Mouse (Mus musculus): Measurements from ENCODE around the gene Fam102b. TPM values are rescaled to one million over a fixed set of nuclear protein-coding genes. Genes with fewer than 3 reads are reported as not detected.

The Fam102b gene
- 14.2 and 14.8 TPM in 2 replicates for polyA plus RNA-seq (2012; rRNA removed)

GRCm38 (mm10) chr3:109027515-109027987 is at the start of gene Fam102b:
TSS of gene Fam102b (minus strand) at chr3:109027607.
- H3K4me1 ChIP-seq (ENCODE audit: control insufficient read depth, insufficient read depth, low read length): peaks cover 2% of the 10 kb centered on the region; the same call in 1 of the 2 replicates
- no peak within 1 kb of the TSS for H3K27ac ChIP-seq (ENCODE audit: insufficient read depth, low read length)
- TF ChIP-seq POLR2A (IDR thresholded peaks at IDR 0.05; ENCODE audit: extremely low read depth, insufficient read depth, low read length) (peak; percentile 23; the same call in 1 of the 2 replicates), CTCF (IDR thresholded peaks at IDR 0.05; ENCODE audit: extremely low read depth, insufficient read depth, low read length) (peak; percentile 38)
- peak within 1 kb of the TSS; percentile 51 for H3K4me3 ChIP-seq (ENCODE audit: insufficient read depth, low read length)

- TF ChIP-seq CTCF (IDR thresholded peaks at IDR 0.05; ENCODE audit: extremely low read depth, insufficient read depth, low read length) (peak; percentile 60; the same call in 1 of the 2 replicates), POLR2A (IDR thresholded peaks at IDR 0.05; ENCODE audit: extremely low read depth, insufficient read depth, low read length) (no peak)
- H3K27ac ChIP-seq (ENCODE audit: insufficient read depth, low read length): no peak overlapping the region
Observed at GRCm38 (mm10) chr3:109062989-109063388, 35.6 kb upstream of the Fam102b start.

GRCm38 (mm10) chr3:109062391-109062790 is 35.0 kb upstream of the Fam102b start:
- no peak overlapping the region for H3K27ac ChIP-seq (ENCODE audit: insufficient read depth, low read length)
- TF ChIP-seq CTCF (IDR thresholded peaks at IDR 0.05; ENCODE audit: extremely low read depth, insufficient read depth, low read length) (no peak), POLR2A (IDR thresholded peaks at IDR 0.05; ENCODE audit: extremely low read depth, insufficient read depth, low read length) (no peak)
- H3K4me1 ChIP-seq (ENCODE audit: control insufficient read depth, insufficient read depth, low read length): no peaks in the 10 kb centered on the region
- H3K4me3 ChIP-seq (ENCODE audit: insufficient read depth, low read length): no peak overlapping the region

More at GRCm38 (mm10) chr3:109062989-109063388, 35.6 kb upstream of the Fam102b start:
- H3K4me3 ChIP-seq (ENCODE audit: insufficient read depth, low read length): no peak overlapping the region
- no peaks in the 10 kb centered on the region for H3K4me1 ChIP-seq (ENCODE audit: control insufficient read depth, insufficient read depth, low read length)

GRCm38 (mm10) chr3:109059903-109060302 is 32.5 kb upstream of the Fam102b start:
- no peak overlapping the region for H3K4me3 ChIP-seq (ENCODE audit: insufficient read depth, low read length)
- no peaks in the 10 kb centered on the region for H3K4me1 ChIP-seq (ENCODE audit: control insufficient read depth, insufficient read depth, low read length)
- TF ChIP-seq POLR2A (IDR thresholded peaks at IDR 0.05; ENCODE audit: extremely low read depth, insufficient read depth, low read length): no peak
- no peak for TF ChIP-seq CTCF (IDR thresholded peaks at IDR 0.05; ENCODE audit: extremely low read depth, insufficient read depth, low read length)
- no peak overlapping the region for H3K27ac ChIP-seq (ENCODE audit: insufficient read depth, low read length)

- no peaks in the 10 kb centered on the region for H3K4me1 ChIP-seq (ENCODE audit: control insufficient read depth, insufficient read depth, low read length)
- TF ChIP-seq CTCF (IDR thresholded peaks at IDR 0.05; ENCODE audit: extremely low read depth, insufficient read depth, low read length): no peak
- TF ChIP-seq POLR2A (IDR thresholded peaks at IDR 0.05; ENCODE audit: extremely low read depth, insufficient read depth, low read length): no peak
- no peak overlapping the region for H3K27ac ChIP-seq (ENCODE audit: insufficient read depth, low read length)
- H3K4me3 ChIP-seq (ENCODE audit: insufficient read depth, low read length): no peak overlapping the region
Observed at GRCm38 (mm10) chr3:109051946-109052331, 24.5 kb upstream of the Fam102b start.

- TF ChIP-seq CTCF (IDR thresholded peaks at IDR 0.05; ENCODE audit: extremely low read depth, insufficient read depth, low read length) (no peak), POLR2A (IDR thresholded peaks at IDR 0.05; ENCODE audit: extremely low read depth, insufficient read depth, low read length) (no peak)
- no peak overlapping the region for H3K27ac ChIP-seq (ENCODE audit: insufficient read depth, low read length)
- H3K4me3 ChIP-seq (ENCODE audit: insufficient read depth, low read length): no peak overlapping the region
- no peaks in the 10 kb centered on the region for H3K4me1 ChIP-seq (ENCODE audit: control insufficient read depth, insufficient read depth, low read length)
Observed at GRCm38 (mm10) chr3:109051056-109051945, 23.9 kb upstream of the Fam102b start.

- H3K4me1 ChIP-seq (ENCODE audit: control insufficient read depth, insufficient read depth, low read length): no peaks in the 10 kb centered on the region
- no peak overlapping the region for H3K27ac ChIP-seq (ENCODE audit: insufficient read depth, low read length)
- H3K4me3 ChIP-seq (ENCODE audit: insufficient read depth, low read length): no peak overlapping the region
- TF ChIP-seq CTCF (IDR thresholded peaks at IDR 0.05; ENCODE audit: extremely low read depth, insufficient read depth, low read length) (no peak), POLR2A (IDR thresholded peaks at IDR 0.05; ENCODE audit: extremely low read depth, insufficient read depth, low read length) (no peak)
Observed at GRCm38 (mm10) chr3:109047707-109048283, 20.4 kb upstream of the Fam102b start.

- Histone ChIP-seq H3K27ac (ENCODE audit: insufficient read depth, low read length) (no peak overlapping the region), H3K4me1 (ENCODE audit: control insufficient read depth, insufficient read depth, low read length) (no peaks in the 10 kb centered on the region), H3K4me3 (ENCODE audit: insufficient read depth, low read length) (no peak overlapping the region)
- no peak for TF ChIP-seq POLR2A (IDR thresholded peaks at IDR 0.05; ENCODE audit: extremely low read depth, insufficient read depth, low read length)
- TF ChIP-seq CTCF (IDR thresholded peaks at IDR 0.05; ENCODE audit: extremely low read depth, insufficient read depth, low read length): no peak
Observed at GRCm38 (mm10) chr3:109046428-109046827, 19.0 kb upstream of the Fam102b start.

GRCm38 (mm10) chr3:109043395-109043794 is 16.0 kb upstream of the Fam102b start:
- no peak overlapping the region for H3K4me3 ChIP-seq (ENCODE audit: insufficient read depth, low read length)
- H3K27ac ChIP-seq (ENCODE audit: insufficient read depth, low read length): no peak overlapping the region
- TF ChIP-seq CTCF (IDR thresholded peaks at IDR 0.05; ENCODE audit: extremely low read depth, insufficient read depth, low read length) (no peak), POLR2A (IDR thresholded peaks at IDR 0.05; ENCODE audit: extremely low read depth, insufficient read depth, low read length) (no peak)

More at GRCm38 (mm10) chr3:109043395-109043794, 16.0 kb upstream of the Fam102b start:
- no peaks in the 10 kb centered on the region for H3K4me1 ChIP-seq (ENCODE audit: control insufficient read depth, insufficient read depth, low read length)
